Mouse (Mus musculus): ENCODE data around the gene Ovca2.
"Not testable (repeated sequence)": the region's sequence is repeated elsewhere in the genome, so short reads cannot be mapped to it uniquely, and the experiment has no call there.

DNA sequence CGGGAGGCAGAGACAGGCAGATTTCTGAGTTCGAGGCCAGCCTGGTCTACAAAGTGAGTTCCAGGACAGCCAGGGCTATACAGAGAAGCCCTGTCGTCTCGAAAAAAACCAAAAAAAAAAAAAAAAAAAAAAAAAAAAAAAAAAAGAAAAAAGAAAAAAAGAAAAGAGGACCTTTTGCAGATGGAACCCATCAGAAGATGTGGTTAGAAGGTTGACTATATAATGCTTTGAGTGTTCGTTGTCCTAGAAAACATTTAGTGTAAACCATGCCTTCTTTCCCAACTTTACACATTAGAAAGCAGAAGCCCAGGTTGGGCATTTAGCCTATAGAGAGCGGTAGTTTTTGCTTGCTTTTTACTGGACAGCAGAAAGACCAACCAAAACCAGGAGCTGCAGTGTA, 4.1 kb downstream of the Ovca2 start:
- TF ChIP-seq ZC3H11A (IDR thresholded peaks at IDR 0.05; ENCODE audit: borderline replicate concordance, low read depth, low read length); HCFC1 (IDR thresholded peaks at IDR 0.05; ENCODE audit: borderline replicate concordance, insufficient read depth, low read length); CHD2 (IDR thresholded peaks at IDR 0.05; ENCODE audit: low read depth, low read length); MAFK (IDR thresholded peaks at IDR 0.05; ENCODE audit: insufficient read depth, low read depth, low read length): not testable (repeated sequence)
